Mouse (Mus musculus): Measurements from ENCODE around the gene Pomt2. TPM values are rescaled to one million over a fixed set of nuclear protein-coding genes. Genes with fewer than 3 reads are reported as not detected.
"Not testable (repeated sequence)": the region's sequence is repeated elsewhere in the genome, so short reads cannot be mapped to it uniquely, and the experiment has no call there.

The Pomt2 gene
- 10.5 and 12.0 TPM in 2 replicates for polyA plus RNA-seq (2015; fragmentation: Nextera tagmentation; extraction: Ambion mirVana)

GRCm38 (mm10) chr12:87147395-87148089 is at the start of gene Pomt2:
Pomt2 (minus strand) TSS chr12:87147968.
- H3K4me1 ChIP-seq: peaks cover 17% of the 10 kb centered on the region
- H3K27me3 ChIP-seq: no peaks in the 10 kb centered on the region
- peak within 1 kb of the TSS; percentile 66 for H3K4me2 ChIP-seq
- peaks cover 9% of the 10 kb centered on the region for H3K36me3 ChIP-seq (ENCODE audit: poor library complexity, severe bottlenecking)
- peak within 1 kb of the TSS; percentile 78 for H3K4me3 ChIP-seq
- H3K27ac ChIP-seq: peak within 1 kb of the TSS; percentile 92
- ATAC-seq: peak; percentile 97
- H3K9me3 ChIP-seq (replicated peaks): peaks cover 7% of the 10 kb centered on the region; the same call in 1 of the 2 replicates
- peak within 1 kb of the TSS; percentile 80 for H3K9ac ChIP-seq
- under 1% methylated on average over 61 of the region's 61 CpGs for WGBS

DNA sequence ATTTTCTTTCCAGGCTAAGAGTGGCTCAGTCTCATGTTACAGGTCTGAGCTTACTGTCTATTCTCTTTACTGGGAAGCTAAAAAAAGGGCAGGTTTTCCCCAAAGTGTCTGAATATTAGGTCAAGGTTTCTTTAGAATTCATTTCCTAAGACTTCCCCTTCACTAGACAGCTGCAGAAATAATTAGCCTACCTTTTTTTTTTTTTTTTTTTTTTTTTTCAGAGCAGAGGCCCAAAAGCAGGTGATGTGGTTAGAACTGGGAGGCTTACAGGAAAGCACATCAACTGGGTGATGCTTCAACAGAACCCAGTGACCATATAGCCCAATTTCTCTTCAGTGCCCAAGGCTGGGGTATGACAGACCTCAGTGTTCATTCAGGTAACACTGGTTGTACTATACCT is 48.5 kb upstream of the Pomt2 start:
- Histone ChIP-seq H3K4me1 (peaks cover 9% of the 10 kb centered on the region), H3K9ac (no peak overlapping the region), H3K4me3 (no peak overlapping the region), H3K36me3 (ENCODE audit: poor library complexity, severe bottlenecking) (no peaks in the 10 kb centered on the region), H3K27ac (no peak overlapping the region), H3K9me3 (replicated peaks) (no peaks in the 10 kb centered on the region), H3K4me2 (no peak overlapping the region), H3K27me3 (no peaks in the 10 kb centered on the region)
- no peak for ATAC-seq

- WGBS: 91% methylated on average over 1 of the region's 1 CpGs
- H3K4me2 ChIP-seq: no peak overlapping the region
- no peak overlapping the region for H3K9ac ChIP-seq
- H3K27me3 ChIP-seq: no peaks in the 10 kb centered on the region
- H3K4me1 ChIP-seq: peaks cover 9% of the 10 kb centered on the region
- no peaks in the 10 kb centered on the region for H3K9me3 ChIP-seq (replicated peaks)
- H3K36me3 ChIP-seq (ENCODE audit: poor library complexity, severe bottlenecking): no peaks in the 10 kb centered on the region
- ATAC-seq: no peak
- H3K27ac ChIP-seq: no peak overlapping the region
- no peak overlapping the region for H3K4me3 ChIP-seq
Measured at GRCm38 (mm10) chr12:87195069-87195468, 47.3 kb upstream of the Pomt2 start.

GRCm38 (mm10) chr12:87193008-87193407 is 45.2 kb upstream of the Pomt2 start:
- H3K9me3 ChIP-seq (replicated peaks): no peaks in the 10 kb centered on the region
- no peak overlapping the region for H3K9ac ChIP-seq
- H3K4me3 ChIP-seq: no peak overlapping the region
- H3K4me1 ChIP-seq: no peaks in the 10 kb centered on the region
- H3K27me3 ChIP-seq: no peaks in the 10 kb centered on the region
- H3K27ac ChIP-seq: no peak overlapping the region
- no peak overlapping the region for H3K4me2 ChIP-seq
- H3K36me3 ChIP-seq (ENCODE audit: poor library complexity, severe bottlenecking): no peaks in the 10 kb centered on the region
- ATAC-seq: no peak
- WGBS: 96% methylated on average over 3 of the region's 3 CpGs

GRCm38 (mm10) chr12:87177631-87178030 is 29.9 kb upstream of the Pomt2 start:
- H3K36me3 ChIP-seq (ENCODE audit: poor library complexity, severe bottlenecking): peaks cover 36% of the 10 kb centered on the region
- H3K4me1 ChIP-seq: peaks cover 3% of the 10 kb centered on the region; the same call in 1 of the 2 replicates
- ATAC-seq: no peak
- no peak overlapping the region for H3K4me3 ChIP-seq
- H3K9me3 ChIP-seq (replicated peaks): no peaks in the 10 kb centered on the region
- H3K27ac ChIP-seq: no peak overlapping the region
- no peak overlapping the region for H3K9ac ChIP-seq
- WGBS: over 99% methylated on average over 4 of the region's 4 CpGs
- no peak overlapping the region for H3K4me2 ChIP-seq
- no peaks in the 10 kb centered on the region for H3K27me3 ChIP-seq

GRCm38 (mm10) chr12:87175194-87175946 is 27.6 kb upstream of the Pomt2 start:
- 77% methylated on average over 4 of the region's 4 CpGs for whole genome bisulfite sequencing
- Histone ChIP-seq H3K9ac (no peak overlapping the region), H3K4me3 (no peak overlapping the region), H3K4me2 (no peak overlapping the region), H3K4me1 (peaks cover 3% of the 10 kb centered on the region; the same call in 1 of the 2 replicates), H3K27ac (no peak overlapping the region), H3K27me3 (no peaks in the 10 kb centered on the region), H3K9me3 (replicated peaks) (no peaks in the 10 kb centered on the region), H3K36me3 (ENCODE audit: poor library complexity, severe bottlenecking) (peaks cover 50% of the 10 kb centered on the region)
- ATAC-seq: no peak

DNA sequence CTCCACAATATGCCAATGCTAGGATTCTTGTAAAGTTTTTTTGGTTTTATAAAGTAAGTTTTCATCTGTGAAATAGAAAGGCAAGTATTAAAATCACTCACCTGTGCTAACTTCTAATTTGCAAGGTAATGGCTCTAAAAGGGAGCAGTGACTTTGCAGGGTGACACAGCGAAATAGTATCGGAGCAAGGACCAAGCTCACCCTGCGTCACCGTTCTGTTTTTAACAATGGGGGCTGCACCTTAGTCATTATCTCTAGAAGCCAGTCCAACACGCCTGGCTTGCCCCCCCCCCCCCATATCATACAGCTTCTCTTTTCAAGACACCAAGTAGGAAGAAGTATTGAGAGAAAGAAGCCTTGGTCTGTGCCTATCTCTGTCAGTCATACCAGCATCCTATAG is 13.0 kb upstream of the Pomt2 start:
- 93% methylated on average over 5 of the region's 5 CpGs for WGBS
- Histone ChIP-seq H3K4me3 (no peak overlapping the region), H3K36me3 (ENCODE audit: poor library complexity, severe bottlenecking) (peaks cover 28% of the 10 kb centered on the region), H3K9ac (no peak overlapping the region), H3K27ac (no peak overlapping the region), H3K4me2 (no peak overlapping the region), H3K4me1 (no peaks in the 10 kb centered on the region), H3K9me3 (replicated peaks) (no peaks in the 10 kb centered on the region), H3K27me3 (no peaks in the 10 kb centered on the region)
- ATAC-seq: no peak

- WGBS: 86% methylated on average over 1 of the region's 1 CpGs
- no peak overlapping the region for H3K4me2 ChIP-seq
Measured at GRCm38 (mm10) chr12:87160310-87160709, 12.5 kb upstream of the Pomt2 start.

DNA sequence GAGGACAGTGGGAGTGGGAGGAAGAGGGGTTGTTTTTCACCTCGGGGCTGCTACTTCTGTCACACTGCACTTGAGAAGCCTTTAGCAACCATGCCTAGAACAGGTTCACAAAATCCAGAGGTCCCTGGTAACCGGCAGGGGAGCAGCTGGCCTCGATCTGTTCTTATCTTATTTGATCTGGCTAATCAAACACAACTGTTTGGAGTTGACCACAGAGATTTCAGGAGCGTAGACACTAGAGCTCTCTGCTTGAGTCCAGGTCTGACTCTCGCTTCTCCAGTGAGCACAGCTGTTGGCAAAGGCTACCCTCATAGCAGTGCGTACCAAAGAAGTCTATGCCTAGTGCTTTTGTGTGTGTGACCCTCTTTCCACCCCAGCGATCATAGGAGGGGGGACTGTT is 10.3 kb upstream of the Pomt2 start:
- 82% methylated on average over 7 of the region's 7 CpGs for WGBS
- no peak overlapping the region for H3K4me2 ChIP-seq
- no peak for ATAC-seq

More at GRCm38 (mm10) chr12:87160310-87160709, 12.5 kb upstream of the Pomt2 start:
- no peak overlapping the region for H3K27ac ChIP-seq
- no peak overlapping the region for H3K9ac ChIP-seq
- peaks cover 30% of the 10 kb centered on the region for H3K36me3 ChIP-seq (ENCODE audit: poor library complexity, severe bottlenecking)
- H3K27me3 ChIP-seq: no peaks in the 10 kb centered on the region
- H3K4me1 ChIP-seq: no peaks in the 10 kb centered on the region
- no peaks in the 10 kb centered on the region for H3K9me3 ChIP-seq (replicated peaks)
- H3K4me3 ChIP-seq: no peak overlapping the region
- no peak for ATAC-seq

DNA sequence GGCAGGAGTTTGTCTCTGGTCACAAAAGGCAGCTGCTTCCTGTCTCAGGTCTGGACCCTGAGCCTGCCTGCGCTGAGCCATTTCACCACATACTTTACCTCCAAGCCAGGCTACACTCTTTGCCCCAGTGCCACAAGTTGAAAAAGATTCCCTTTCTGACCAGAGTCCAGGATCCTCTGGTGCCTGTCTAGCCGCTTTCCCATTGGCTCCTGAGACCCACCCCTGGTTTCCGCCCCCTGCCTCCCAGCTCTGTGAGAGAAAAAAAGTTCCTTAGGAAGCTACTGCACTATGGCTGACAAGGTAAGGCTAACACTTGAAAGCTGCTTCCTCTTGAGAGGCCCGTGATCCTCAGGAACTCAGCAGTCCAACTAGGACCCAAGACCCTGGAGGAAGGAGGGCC is 9.6 kb upstream of the Pomt2 start:
- ATAC-seq: no peak
- no peak overlapping the region for H3K4me2 ChIP-seq
- no peaks in the 10 kb centered on the region for H3K4me1 ChIP-seq
- H3K9me3 ChIP-seq (replicated peaks): no peaks in the 10 kb centered on the region
- no peak overlapping the region for H3K4me3 ChIP-seq
- WGBS: 57% methylated on average over 4 of the region's 4 CpGs
- H3K27ac ChIP-seq: no peak overlapping the region
- H3K9ac ChIP-seq: no peak overlapping the region
- peaks cover 20% of the 10 kb centered on the region for H3K36me3 ChIP-seq (ENCODE audit: poor library complexity, severe bottlenecking)
- H3K27me3 ChIP-seq: no peaks in the 10 kb centered on the region

More for the DNA sequence above, 10.3 kb upstream of the Pomt2 start:
- no peaks in the 10 kb centered on the region for H3K27me3 ChIP-seq
- H3K27ac ChIP-seq: no peak overlapping the region
- peaks cover 22% of the 10 kb centered on the region for H3K36me3 ChIP-seq (ENCODE audit: poor library complexity, severe bottlenecking)
- H3K9me3 ChIP-seq (replicated peaks): no peaks in the 10 kb centered on the region
- no peak overlapping the region for H3K4me3 ChIP-seq
- no peak overlapping the region for H3K9ac ChIP-seq
- no peaks in the 10 kb centered on the region for H3K4me1 ChIP-seq

DNA sequence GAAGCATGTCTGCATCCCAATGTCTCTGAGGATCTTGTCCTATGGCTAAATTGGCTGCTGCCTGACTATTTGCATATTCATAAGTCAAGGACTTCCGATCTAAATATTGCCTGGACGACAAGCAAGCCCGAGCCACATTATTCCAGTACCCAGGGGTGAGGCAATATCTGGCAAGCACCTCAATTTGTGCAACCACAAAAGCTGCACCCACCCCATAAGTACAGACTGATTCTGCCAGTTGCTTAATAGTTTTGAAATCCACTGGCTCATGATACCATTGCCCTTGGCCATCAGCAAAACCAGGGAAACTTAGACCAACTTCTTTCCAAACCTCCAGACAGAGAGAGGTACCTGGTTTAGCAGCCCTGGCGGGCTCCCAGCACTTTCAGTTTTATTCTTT is 6.7 kb upstream of the Pomt2 start:
- H3K27me3 ChIP-seq; H3K4me1 ChIP-seq; H3K4me2 ChIP-seq; H3K27ac ChIP-seq; H3K9me3 ChIP-seq (replicated peaks); H3K9ac ChIP-seq; H3K4me3 ChIP-seq; ATAC-seq: not testable (repeated sequence)
- H3K36me3 ChIP-seq (ENCODE audit: poor library complexity, severe bottlenecking): peaks cover 18% of the 10 kb centered on the region
- WGBS: 88% methylated on average over 4 of the region's 4 CpGs

- no peaks in the 10 kb centered on the region for H3K27me3 ChIP-seq
- no peak overlapping the region for H3K4me2 ChIP-seq
- ATAC-seq: no peak
- H3K36me3 ChIP-seq (ENCODE audit: poor library complexity, severe bottlenecking): peaks cover 9% of the 10 kb centered on the region
- no peak overlapping the region for H3K9ac ChIP-seq
- H3K4me3 ChIP-seq: no peak overlapping the region
- WGBS: 100% methylated on average over 5 of the region's 5 CpGs
- H3K4me1 ChIP-seq: peaks cover 17% of the 10 kb centered on the region
- peaks cover 7% of the 10 kb centered on the region; the same call in 1 of the 2 replicates for H3K9me3 ChIP-seq (replicated peaks)
- H3K27ac ChIP-seq: no peak overlapping the region
Measured at GRCm38 (mm10) chr12:87149471-87149870, 1.7 kb upstream of the Pomt2 start.
